Mouse (Mus musculus): ENCODE measurements around the gene Apex2. TPM values are rescaled to one million over a fixed set of nuclear protein-coding genes. Genes with fewer than 3 reads are reported as not detected.
A peak's percentile ranks its signal among the peaks of the same experiment; 100 is the strongest.
"Not testable (repeated sequence)": the region's sequence is repeated elsewhere in the genome, so short reads cannot be mapped to it uniquely, and the experiment has no call there.

Apex2 gene
- total RNA-seq, 2 experiments from 2014 or later = 4.1 to 7.5 TPM

DNA sequence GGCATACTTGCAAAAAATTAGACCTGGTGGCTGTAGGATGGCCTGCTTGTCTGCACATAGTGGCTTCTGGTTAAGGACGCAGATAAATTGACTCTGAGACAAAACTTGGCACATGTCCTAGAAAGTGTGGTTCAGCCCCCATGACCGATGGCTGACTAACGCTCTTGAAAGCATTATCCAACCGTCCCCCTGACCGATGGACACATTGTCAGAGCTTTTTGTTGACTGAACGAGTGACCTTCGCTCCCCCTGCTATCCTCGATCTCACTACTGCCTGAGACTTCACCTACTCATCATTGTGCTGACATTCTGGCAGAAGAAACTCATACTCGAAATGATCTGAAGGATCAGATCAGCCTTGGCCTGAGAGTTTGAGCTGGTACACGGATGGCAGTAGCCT, 101.9 kb downstream of the Apex2 start:
- not testable (repeated sequence) for DNase-seq

DNA sequence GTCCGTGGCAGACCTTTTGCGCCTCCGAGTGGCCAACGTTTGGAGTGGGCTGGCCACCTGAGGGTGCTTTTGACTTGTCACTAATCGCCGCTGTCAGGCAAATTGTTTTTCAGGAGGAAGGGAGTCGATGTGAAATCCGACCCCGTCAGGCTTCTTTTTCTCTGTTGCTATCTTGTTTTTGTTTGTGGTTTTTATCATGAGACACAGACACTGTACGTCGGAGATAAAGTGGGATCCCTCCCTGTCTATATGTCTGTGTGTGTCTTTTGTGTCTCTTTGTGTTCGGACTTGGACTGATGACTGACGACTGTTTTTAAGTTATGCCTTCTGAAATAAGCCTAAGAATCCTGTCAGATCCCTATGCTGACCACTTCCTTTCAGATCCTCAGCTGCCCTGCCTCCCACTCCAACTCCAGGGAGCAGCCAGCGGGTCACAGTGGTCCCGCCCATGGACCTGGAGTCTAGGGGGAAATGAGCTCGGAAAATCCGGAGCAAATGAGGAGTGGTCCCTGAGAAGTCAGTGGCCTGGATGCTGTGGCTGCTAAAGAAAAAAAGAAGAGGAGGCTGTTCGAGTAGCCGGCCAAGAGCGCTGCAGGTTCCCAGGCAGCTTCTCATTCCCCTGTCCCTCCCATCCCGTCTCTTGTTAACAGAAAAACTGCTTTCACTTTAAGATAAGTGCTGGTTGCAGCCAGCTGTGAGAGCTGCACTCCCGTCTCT, 103.2 kb downstream of the Apex2 start:
- DNase-seq = not testable (repeated sequence)

DNA sequence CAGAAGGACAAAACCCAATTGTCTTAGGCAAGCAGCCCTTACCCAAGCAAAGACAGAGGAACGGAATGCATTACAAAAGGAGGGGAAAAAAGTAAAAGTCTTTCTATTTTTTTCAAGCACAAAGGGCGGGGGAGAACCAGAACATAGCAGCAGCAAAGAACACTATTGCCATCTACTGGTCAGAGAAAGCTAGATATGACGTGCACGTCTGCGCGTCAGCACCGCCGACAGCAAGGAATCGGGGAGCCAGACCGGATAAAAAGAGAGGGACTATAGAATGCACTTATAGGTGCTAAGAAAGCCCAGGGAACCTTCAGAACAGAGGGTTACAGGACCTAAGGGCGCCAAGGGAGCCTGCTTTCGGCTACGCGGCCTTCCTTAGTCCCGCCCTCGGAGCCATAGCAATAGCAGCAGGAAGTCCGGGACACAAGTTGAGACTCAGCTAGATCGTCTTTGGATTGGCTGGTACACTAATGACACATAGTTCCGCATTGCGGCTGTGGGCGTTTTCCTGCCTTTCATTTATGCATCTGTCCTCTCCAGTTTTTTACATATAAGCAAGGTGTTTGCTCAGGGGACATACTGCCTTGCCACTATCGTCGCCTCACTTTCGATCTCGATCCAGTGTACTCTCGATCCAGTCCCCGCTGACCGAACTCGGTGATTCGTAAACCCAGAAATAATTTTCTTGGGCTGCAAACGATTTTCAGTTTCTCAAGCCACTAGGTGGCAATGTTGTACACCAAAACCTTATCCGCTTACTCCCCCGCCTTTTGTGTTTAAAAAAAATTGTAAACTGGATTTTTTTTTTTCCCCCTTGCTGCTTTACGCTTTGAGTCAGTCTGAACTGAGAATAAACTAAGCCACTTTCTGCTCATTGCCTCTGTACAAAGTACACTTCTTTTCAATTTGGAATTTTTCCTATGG, 111.6 kb downstream of the Apex2 start:
- peak; percentile 87 for DNase-seq

DNA sequence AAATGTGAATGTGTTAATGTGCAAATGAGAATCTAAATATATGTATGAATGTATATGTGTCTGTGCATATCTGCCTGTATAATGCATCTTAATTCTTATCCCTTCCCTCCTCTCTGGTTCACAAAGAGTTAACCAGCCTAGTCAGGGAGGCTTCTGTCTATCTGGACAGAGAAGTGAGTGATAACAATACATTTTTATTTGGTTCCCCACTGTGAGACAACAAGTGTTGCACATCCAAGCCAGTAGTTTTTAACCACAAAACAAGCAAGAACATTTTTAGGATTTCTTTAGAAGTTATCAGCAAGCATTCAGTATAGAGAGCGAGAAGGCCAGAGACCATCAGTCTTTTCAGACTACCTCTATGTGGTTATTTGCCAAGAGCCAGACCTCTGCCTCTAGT, 118.3 kb downstream of the Apex2 start:
- DNase-seq = no peak

Small RNA genes within 50 kb of the gene (microRNA-seq; reads per million reads assigned to microRNA genes)
- gene Mir3620 (ENCODE audit: borderline replicate concordance in 2 of 2) = 0 reads per million in 2 experiments

Other genes starting within 250 kb of the Apex2 start
- 1 to 10 TPM; 4.6 to 6.3 TPM for gene Tmem29, start 130.7 kb downstream of the Apex2 start, total RNA-seq (2021)
- gene Alas2, start 42.5 kb downstream of the Apex2 start, total RNA-seq (2021) = 10 to 100 TPM in 1 of 2 experiments, 1 to 10 TPM in 1; 5.6 to 27.5 TPM
- 10 to 100 TPM; 17.0 to 37.5 TPM for gene Pfkfb1, start 1.6 kb downstream of the Apex2 start, total RNA-seq (2021)
- under 1 TPM; 0.36 to 0.59 TPM for gene Tro, start 67.7 kb upstream of the Apex2 start, total RNA-seq (2021)
- gene Maged2, start 224.5 kb upstream of the Apex2 start, total RNA-seq (2021) = 10 to 100 TPM; 24.8 to 36.2 TPM